Mouse (Mus musculus) kidney, adult 2 months (tissue): ENCODE measurements around the gene Grem2.

Source experiments
- CTCF ChIP-seq: fragments of 200-500 bp; conservative IDR thresholded peaks from 2 replicates; pipeline ENCODE4 v1.5.1; 2011; ENCODE audit warnings: low read depth, mild to moderate bottlenecking, control low read depth, low read length, moderate library complexity, mixed read lengths; ENCODE audit not compliant: insufficient read depth, insufficient read length
- POLR2A ChIP-seq: fragments of 200-500 bp; IDR thresholded peaks from one replicate; pipeline ENCODE4 v1.6.1; 2011; ENCODE audit warnings: low read depth, low read length, control low read depth

- TF ChIP-seq CTCF, result no peak
- TF ChIP-seq POLR2A, result no peak
Measured at GRCm38 (mm10) chr1:174844786-174845185, 76.8 kb downstream of the Grem2 start.
